Mouse (Mus musculus) frontal cortex, postnatal 10 days (tissue): ENCODE measurements at regions not wholly inside any gene's neighbourhood (a gene's known extent, or its start where the extent isn't known, plus 50 kb on each side); places are given as distances from the start of the nearest gene placed in this dataset.

Source experiments
- DNase-seq, 2 experiments: peaks; one replicate each; pipeline ENCODE4 v3.0.0; 2022; ENCODE audit warnings: low spot score in 2 of 2, mixed read lengths in 1 of 2

DNA sequence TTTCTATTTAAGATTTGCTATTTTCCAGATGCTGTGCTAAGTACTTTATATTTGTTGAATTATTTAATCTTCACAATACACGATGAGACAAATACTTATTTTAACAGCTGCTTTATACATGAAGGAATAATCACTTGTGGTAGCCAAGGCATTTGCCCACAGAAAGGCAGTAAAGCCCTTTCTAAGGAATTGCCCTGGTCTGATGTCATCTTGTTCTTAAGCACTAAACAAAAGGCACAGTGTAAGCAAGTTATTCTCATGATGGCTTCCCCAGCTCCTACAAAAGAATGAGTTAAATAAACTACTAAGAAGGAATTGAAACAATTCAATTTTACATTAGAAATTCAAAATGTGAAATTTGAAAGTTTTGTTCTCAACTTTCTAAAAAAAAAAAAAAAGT is 358.8 kb downstream of the Cenpc1 start:
- DNase-seq: no peak

DNA sequence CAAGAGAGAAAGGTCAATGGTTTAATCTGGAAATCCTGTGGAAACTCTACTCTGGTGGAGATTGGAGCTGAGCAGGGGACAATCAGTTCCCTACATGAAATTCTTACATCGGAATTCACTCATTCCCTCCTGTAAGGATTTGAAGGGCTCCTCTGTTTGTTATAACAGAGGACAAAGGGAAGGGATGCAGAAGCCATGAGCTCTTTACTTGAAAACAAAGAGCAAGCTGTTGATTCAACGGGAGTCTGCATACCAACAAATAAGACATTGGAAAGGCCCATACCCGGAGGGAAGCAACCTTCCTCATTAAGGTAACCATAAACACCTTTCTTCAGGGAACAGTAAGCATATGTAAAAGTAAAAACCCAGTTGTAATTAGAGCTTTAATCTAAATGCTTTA is 359.3 kb downstream of the Cenpc1 start:
- no peak for DNase-seq

DNA sequence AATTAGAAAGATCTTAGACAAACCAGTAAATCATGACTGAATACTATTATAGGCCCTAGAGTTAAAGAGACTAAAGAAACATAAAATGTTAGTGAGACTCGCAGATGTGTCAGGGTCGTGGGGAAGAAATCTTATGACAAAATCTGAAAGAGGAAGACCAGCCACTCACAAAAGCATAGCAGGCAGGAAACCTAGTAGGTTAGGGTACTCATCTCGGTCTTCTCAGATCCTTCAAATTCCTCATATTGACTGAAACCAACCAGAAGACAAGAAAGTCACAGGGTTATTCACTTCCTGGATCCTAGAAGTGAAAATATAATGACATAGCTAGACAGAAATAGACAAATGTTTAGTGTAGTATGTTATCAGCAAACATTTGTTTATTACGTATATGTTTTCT is 387.5 kb downstream of the Cenpc1 start:
- DNase-seq: no peak

GRCm38 (mm10) chr5:85671121-85671520 is 394.3 kb downstream of the Cenpc1 start:
- DNase-seq: no peak

- no peak for DNase-seq
Measured at GRCm38 (mm10) chr5:85661487-85661886, 403.9 kb downstream of the Cenpc1 start.

GRCm38 (mm10) chr5:85621078-85621477 is 444.3 kb downstream of the Cenpc1 start:
- no peak for DNase-seq

- DNase-seq: no peak
Measured at GRCm38 (mm10) chr5:85614783-85615182, 450.6 kb downstream of the Cenpc1 start.

- no peak for DNase-seq
Measured at GRCm38 (mm10) chr5:85612606-85613005, 452.8 kb downstream of the Cenpc1 start.

- no peak for DNase-seq
Measured at GRCm38 (mm10) chr5:85609104-85609503, 456.3 kb downstream of the Cenpc1 start.

- DNase-seq: no peak
Measured at GRCm38 (mm10) chr5:85598164-85598563, 467.2 kb downstream of the Cenpc1 start.

- DNase-seq: no peak
Measured at GRCm38 (mm10) chr5:85595082-85595447, 470.3 kb downstream of the Cenpc1 start.

DNA sequence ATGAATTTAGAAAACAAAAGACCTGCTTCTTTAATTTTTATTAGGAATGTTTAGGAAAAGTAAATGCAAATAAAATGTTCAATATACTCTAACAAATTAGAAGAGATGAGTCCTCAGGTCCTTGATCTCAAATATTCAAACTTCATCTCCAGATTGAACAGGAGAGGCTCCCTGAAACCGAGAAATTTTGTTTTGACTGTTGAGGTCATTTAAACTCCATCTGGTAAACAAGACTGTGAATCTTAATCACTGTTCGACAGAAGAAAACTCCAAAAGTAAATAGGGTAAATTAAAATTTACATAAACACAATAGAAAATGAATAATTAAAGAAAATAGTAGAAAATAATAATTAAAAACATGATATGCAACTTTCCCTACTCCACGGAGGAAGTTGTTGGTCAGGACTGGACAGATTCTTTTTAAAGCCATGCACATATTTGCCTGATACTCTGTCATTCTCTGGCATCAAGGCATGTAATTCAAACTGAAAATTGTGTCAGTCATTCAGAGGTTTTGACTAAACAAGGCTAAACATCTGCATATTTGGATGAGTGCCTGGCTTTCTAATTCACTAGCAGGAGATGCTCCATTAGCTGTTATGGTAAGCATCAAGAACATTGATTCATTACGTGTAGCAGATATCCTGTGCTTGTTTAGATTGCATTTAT is 470.8 kb downstream of the Cenpc1 start:
- no peak for DNase-seq

DNA sequence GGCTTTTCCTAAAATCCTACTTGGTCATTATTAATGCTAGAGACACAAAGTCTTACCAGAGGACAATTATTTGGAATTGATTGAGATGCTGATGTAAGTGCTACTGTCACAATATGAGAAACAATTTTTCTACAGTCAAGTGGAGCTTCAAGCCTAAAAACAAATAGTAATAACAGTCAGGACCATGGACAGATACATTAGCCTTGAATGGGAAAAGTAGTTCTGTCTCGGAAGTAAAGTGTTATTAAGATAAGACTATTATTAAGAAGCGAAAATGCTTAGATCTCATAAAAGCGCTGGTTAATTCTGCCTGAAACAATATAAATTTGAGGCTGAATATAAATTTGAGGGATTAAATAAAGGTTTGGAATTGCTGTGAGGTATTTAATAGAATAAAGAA is 473.1 kb downstream of the Cenpc1 start:
- no peak for DNase-seq

- DNase-seq: peak in 1 of 2 experiments; percentile 11
Measured at GRCm38 (mm10) chr5:85586727-85587126, 478.7 kb downstream of the Cenpc1 start.

- no peak for DNase-seq
Measured at GRCm38 (mm10) chr5:85572531-85572930, 492.9 kb downstream of the Cenpc1 start.

GRCm38 (mm10) chr5:85571967-85572366 is 493.4 kb downstream of the Cenpc1 start:
- DNase-seq: peak; percentile 14 to 34

DNA sequence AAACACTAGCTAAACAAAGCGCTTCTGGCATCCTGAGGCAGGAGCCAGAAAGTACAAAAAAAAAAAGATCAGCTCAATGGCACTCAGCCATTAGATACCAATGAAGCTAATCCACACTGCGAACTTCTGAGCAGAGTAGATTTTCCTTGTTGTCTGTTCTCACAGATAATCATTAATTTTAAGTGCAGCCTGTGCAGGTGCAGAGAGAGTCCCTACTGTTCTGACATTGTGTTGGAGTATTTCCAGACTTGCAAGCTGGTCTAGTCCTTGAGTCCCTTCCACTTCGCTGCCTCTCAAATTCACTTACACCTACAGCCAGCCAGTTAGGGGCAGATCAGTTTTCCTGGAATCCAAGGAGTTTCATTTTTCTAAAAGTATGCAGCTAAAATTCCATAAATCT is 494.0 kb downstream of the Cenpc1 start:
- DNase-seq: no peak

DNA sequence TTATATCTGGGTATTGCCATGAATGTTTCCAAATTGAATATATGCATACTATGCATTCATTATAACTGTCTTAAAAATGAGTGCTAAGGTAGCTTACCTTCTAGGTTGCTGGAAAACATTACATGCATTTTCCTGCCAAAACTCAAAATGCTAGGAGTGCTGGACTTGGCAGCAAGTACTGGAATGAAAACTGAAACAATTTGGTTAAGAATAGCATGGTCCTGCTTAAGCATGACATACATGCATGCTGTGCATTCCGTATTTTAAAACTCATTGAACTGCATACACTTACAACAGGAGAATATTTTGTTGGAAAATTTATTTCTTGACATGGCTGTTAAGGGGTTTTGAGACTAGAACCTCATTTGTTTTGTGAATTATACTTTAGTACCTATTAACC is 529.1 kb downstream of the Cenpc1 start:
- DNase-seq: no peak

GRCm38 (mm10) chr5:85525385-85526194 is 539.8 kb downstream of the Cenpc1 start:
- DNase-seq: no peak

DNA sequence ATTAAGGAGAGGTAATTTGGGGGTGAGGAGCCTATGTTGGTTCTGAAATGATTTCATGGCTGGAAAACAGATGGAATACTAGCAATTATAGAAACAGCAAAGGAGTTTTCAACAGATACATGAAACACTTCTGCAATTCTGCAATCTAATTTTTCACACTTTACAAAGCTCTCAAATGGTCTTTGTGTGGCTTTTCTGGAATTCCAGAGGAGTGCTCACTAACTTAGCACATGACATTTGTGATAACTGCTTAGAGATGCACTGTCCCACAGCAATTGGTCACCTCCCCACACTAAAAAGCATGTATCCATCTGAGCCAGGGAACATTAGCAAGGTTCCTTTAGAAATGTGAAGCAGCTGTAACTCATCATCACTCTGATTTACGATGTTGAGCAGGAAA is 560.1 kb downstream of the Cenpc1 start:
- no peak for DNase-seq

DNA sequence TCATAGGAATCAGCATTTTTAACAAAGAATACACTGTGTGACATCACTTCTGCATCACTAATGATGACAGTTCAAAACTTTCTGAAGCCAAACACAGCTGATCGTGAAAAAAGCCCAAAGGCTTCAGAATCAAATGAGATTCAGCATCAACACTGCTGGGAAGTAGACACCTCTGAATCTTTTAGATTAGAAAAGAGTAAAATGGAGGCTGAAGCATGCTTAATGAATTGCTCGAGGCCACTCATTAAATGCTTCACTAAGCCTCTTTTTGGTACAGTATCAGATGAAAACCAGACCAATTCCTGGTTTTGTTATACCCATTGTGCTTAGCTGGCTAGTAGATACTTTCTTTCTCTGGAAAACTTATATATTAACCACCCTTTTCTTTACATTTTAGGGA is 568.1 kb downstream of the Cenpc1 start:
- no peak for DNase-seq

DNA sequence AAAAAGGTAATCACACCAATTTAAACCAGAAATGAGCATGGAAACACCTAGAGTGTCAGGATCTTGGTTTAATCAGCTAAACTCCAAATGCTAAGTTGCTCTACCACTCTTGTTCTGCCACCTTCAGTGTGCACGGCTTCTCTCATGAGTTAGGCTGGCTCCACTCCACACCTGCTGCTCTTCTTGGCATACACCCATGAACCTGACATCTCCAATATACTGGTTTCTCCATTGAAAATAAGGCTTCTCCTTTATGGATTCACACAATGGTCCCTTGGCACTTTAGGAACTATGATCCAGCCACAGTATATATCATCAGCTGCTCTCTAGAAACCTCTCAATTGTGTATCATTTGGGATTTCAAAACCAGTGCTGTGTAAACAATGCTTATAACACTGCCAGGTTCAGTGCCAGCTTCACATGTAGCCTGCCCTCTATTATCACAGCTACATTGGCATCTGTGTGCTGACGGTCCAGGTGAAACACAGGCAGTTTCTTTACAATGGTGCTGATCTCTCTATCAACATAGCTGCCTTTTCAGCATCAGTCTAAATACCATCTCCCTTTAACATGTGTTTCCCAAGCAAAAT is 579.6 kb downstream of the Cenpc1 start:
- DNase-seq: no peak

GRCm38 (mm10) chr5:85485157-85485556 is 580.2 kb downstream of the Cenpc1 start:
- DNase-seq: no peak
